Mouse (Mus musculus) liver, embryonic 16.5 days (tissue): ENCODE data around the gene Gm21903. TPM values are rescaled to one million over a fixed set of nuclear protein-coding genes. Genes with fewer than 3 reads are reported as not detected.
"Not testable (repeated sequence)": the region's sequence is repeated elsewhere in the genome, so short reads cannot be mapped to it uniquely, and the experiment has no call there.

ENCODE experiments used
- ATAC-seq: fragments of 200-750 bp; cut with Nextera tagmentation; 2 replicates; pipeline ENCODE4 v1.8.0; 2017; ENCODE audit warnings: low read depth, mild to moderate bottlenecking, moderate number of reproducible peaks, moderate library complexity
- H3K27ac ChIP-seq: fragments of 300-500 bp; sonication (generic); 2 replicates; pipeline ENCODE4 v1.5.1; 2014; ENCODE audit warnings: mild to moderate bottlenecking, low read length
- H3K27me3 ChIP-seq: fragments of 300-500 bp; sonication (generic); 2 replicates; pipeline ENCODE4 v1.6.1; 2014; ENCODE audit warnings: low read depth, low read length, mixed read lengths; ENCODE audit not compliant: control insufficient read depth, insufficient read depth
- H3K36me3 ChIP-seq: fragments of 300-500 bp; sonication (generic); 2 replicates; pipeline ENCODE4 v1.6.1; 2014; ENCODE audit warnings: mild to moderate bottlenecking; ENCODE audit not compliant: control insufficient read depth, insufficient read depth
- H3K4me1 ChIP-seq: fragments of 300-500 bp; sonication (generic); 2 replicates; pipeline ENCODE4 v1.6.1; 2014; ENCODE audit warnings: low read depth, low read length, mixed read lengths; ENCODE audit not compliant: control insufficient read depth
- H3K4me2 ChIP-seq: fragments of 300-500 bp; sonication (generic); 2 replicates; pipeline ENCODE4 v1.6.1; 2014; ENCODE audit warnings: low read depth, low read length, mixed read lengths
- H3K4me3 ChIP-seq: fragments of 300-500 bp; sonication (generic); 2 replicates; pipeline ENCODE4 v1.5.1; 2014; ENCODE audit warnings: low read depth, mild to moderate bottlenecking, low read length
- H3K9ac ChIP-seq: fragments of 300-500 bp; sonication (generic); 2 replicates; pipeline ENCODE4 v1.6.1; 2014; ENCODE audit warnings: low read depth, low read length
- H3K9me3 ChIP-seq: fragments of 300-500 bp; sonication (generic); replicated peaks from 2 replicates; pipeline ENCODE4 v1.6.1; 2016; ENCODE audit warnings: low read length; ENCODE audit not compliant: control insufficient read depth
- WGBS: fragments of 180-500 bp; shearing (Covaris S2); extraction: QIAGEN DNeasy Blood & Tissue Kit; methylation state at CpG from one replicate; pipeline ENCODE4 v1.1.7; 2014; ENCODE audit not compliant: insufficient replicate concordance; 5-methylcytosine and 5-hydroxymethylcytosine counted together
- polyA plus RNA-seq: library from polyadenylated mRNA; unstranded; fragments of >200 nt; fragmentation: Nextera tagmentation; extraction: Ambion mirVana; gene quantifications from 2 replicates; pipeline ENCODE4 v1.2.1, GENCODE M21; 2015

The Gm21903 gene
- polyA plus RNA-seq, result not detected in 2 replicates

GRCm38 (mm10) chr17:39043241-39043640, at the start of gene Gm21903:
Gene Gm21903, minus strand, starts transcription at chr17:39043341.
- Histone ChIP-seq H3K27me3 (no peaks in the 10 kb centered on the region), H3K9me3 (no peaks in the 10 kb centered on the region), H3K4me2 (no peak within 1 kb of the TSS), H3K36me3 (no peaks in the 10 kb centered on the region), H3K4me3 (no peak within 1 kb of the TSS), H3K27ac (no peak within 1 kb of the TSS), H3K9ac (no peak within 1 kb of the TSS), H3K4me1 (no peaks in the 10 kb centered on the region)
- ATAC-seq, result no peak

DNA sequence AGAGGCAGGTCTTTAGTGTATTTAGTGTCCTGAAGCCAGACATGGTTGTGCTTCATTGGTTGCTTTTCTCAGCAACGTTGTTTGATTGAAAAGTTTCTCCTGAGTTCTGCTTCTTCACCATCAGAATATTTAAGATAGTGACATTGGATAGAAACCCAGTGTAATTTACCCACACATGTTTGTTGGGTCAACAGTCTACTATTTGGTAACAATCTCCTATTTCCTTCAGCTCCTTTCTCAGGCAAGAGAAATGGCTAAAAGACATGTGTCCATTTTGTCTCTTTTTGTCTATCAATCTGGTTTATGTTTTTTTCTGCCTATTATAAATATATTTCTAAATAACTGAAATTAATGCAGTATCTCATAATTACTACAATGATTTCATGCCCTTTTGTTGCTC, 33.8 kb upstream of the Gm21903 start, which contains the start of gene Esp23:
Gene Esp23, minus strand, starts transcription at position 101 of the 400 bp plus-strand sequence.
- no peak within 1 kb of the TSS for H3K9ac ChIP-seq
- H3K4me3 ChIP-seq, result no peak within 1 kb of the TSS
- H3K36me3 ChIP-seq, result no peaks in the 10 kb centered on the region
- no peak for ATAC-seq
- no peaks in the 10 kb centered on the region for H3K27me3 ChIP-seq
- 38% methylated on average over 1 of the region's 1 CpGs for WGBS
- no peaks in the 10 kb centered on the region for H3K9me3 ChIP-seq
- no peak within 1 kb of the TSS for H3K4me2 ChIP-seq
- no peaks in the 10 kb centered on the region for H3K4me1 ChIP-seq
- no peak within 1 kb of the TSS for H3K27ac ChIP-seq

- Histone ChIP-seq H3K27me3 (no peaks in the 10 kb centered on the region), H3K9me3 (no peaks in the 10 kb centered on the region), H3K4me1 (no peaks in the 10 kb centered on the region), H3K4me3 (no peak overlapping the region), H3K27ac (no peak overlapping the region), H3K36me3 (no peaks in the 10 kb centered on the region), H3K9ac (no peak overlapping the region), H3K4me2 (no peak overlapping the region)
- no peak for ATAC-seq
Measured at GRCm38 (mm10) chr17:39063641-39064040, 20.5 kb upstream of the Gm21903 start.

- H3K9ac ChIP-seq, H3K9me3 ChIP-seq, H3K27me3 ChIP-seq, H3K4me2 ChIP-seq, H3K27ac ChIP-seq, ATAC-seq, H3K4me1 ChIP-seq, H3K4me3 ChIP-seq, H3K36me3 ChIP-seq: not testable (repeated sequence)
- 60% methylated on average over 3 of the region's 3 CpGs for WGBS
Measured at GRCm38 (mm10) chr17:39036395-39036794, 6.7 kb downstream of the Gm21903 start, which contains the start of gene Esp24. Gene Esp24, plus strand, starts transcription at chr17:39036695.

GRCm38 (mm10) chr17:39017184-39017583, 26.0 kb downstream of the Gm21903 start:
- H3K9me3 ChIP-seq, result no peaks in the 10 kb centered on the region
- ATAC-seq, result no peak
- H3K27ac ChIP-seq, result no peak overlapping the region
- no peaks in the 10 kb centered on the region for H3K27me3 ChIP-seq
- H3K4me1 ChIP-seq, result no peaks in the 10 kb centered on the region
- no peaks in the 10 kb centered on the region for H3K36me3 ChIP-seq
- no peak overlapping the region for H3K4me3 ChIP-seq
- 55% methylated on average over 14 of the region's 14 CpGs for WGBS
- H3K4me2 ChIP-seq, result no peak overlapping the region
- no peak overlapping the region for H3K9ac ChIP-seq

DNA sequence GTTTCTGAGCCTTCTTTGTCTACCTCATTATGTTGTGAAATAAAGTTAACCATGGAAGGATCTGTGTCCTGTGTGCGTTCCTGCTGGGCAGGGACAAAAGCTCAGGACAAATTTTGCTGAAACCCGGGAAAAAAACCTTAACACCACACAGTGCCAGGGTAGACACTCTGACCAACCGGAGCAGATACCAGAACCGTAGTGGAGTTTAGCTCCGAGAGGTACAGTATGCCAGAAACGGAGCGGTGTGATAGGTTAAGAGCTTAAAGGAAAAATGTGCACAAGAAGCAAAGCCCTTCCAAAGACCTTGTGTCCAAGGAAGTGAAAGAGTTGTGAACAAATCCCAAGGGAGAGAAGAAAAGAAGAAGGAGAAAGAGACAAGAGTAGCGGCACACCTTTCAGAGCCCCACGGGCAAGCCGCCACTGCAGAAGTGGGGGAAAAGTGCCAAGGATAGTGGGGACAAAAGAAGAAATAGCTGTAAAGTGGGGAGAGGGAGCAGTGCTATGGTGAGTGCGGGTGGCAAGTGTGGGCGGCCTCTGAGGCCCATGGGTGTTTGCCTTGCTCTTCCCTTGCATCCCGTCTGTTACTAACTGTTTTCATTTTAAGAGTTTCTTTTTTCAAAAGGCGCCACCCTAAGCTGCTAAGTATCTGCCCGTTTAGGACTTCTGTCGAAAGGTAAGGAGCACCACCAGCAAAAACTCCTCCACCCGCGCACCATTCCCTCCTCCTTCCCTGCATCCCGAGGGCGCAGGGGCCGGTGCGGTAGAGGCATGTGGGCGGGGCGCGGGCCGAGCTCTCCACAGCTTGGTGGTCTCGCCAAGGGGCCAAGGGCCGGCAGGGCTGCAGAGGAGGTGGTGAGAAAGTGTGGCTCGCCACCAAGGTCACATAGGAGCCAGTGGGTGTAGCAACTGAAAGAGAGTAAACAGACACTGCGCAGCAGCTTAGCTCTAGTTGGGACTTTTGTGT, 32.2 kb downstream of the Gm21903 start:
- peak overlapping the region; percentile 27; the same call in 1 of the 2 replicates for H3K4me3 ChIP-seq
- no peak for ATAC-seq
- peak overlapping the region; percentile 30 for H3K4me2 ChIP-seq
- H3K4me1 ChIP-seq, result no peaks in the 10 kb centered on the region
- no peak overlapping the region for H3K27ac ChIP-seq
- H3K27me3 ChIP-seq, result no peaks in the 10 kb centered on the region
- H3K9ac ChIP-seq, result no peak overlapping the region
- no peaks in the 10 kb centered on the region for H3K36me3 ChIP-seq
- no peaks in the 10 kb centered on the region; the same call in 1 of the 2 replicates for H3K9me3 ChIP-seq
- WGBS, result 32% methylated on average over 30 of the region's 30 CpGs

GRCm38 (mm10) chr17:39009846-39010245, 33.3 kb downstream of the Gm21903 start:
- 77% methylated on average over 1 of the region's 1 CpGs for WGBS

More at GRCm38 (mm10) chr17:39009846-39010245, 33.3 kb downstream of the Gm21903 start:
- no peak overlapping the region for H3K4me2 ChIP-seq
- no peaks in the 10 kb centered on the region for H3K36me3 ChIP-seq
- no peak overlapping the region for H3K4me3 ChIP-seq
- no peak overlapping the region for H3K27ac ChIP-seq
- no peaks in the 10 kb centered on the region for H3K27me3 ChIP-seq
- no peaks in the 10 kb centered on the region; the same call in 1 of the 2 replicates for H3K9me3 ChIP-seq
- H3K9ac ChIP-seq, result no peak overlapping the region
- no peaks in the 10 kb centered on the region for H3K4me1 ChIP-seq
- ATAC-seq, result no peak

Other genes starting within 250 kb of the Gm21903 start
- gene Esp24, start 6.6 kb downstream of the Gm21903 start, polyA plus RNA-seq, result not detected in 2 replicates
- gene Esp23, start 33.7 kb upstream of the Gm21903 start, polyA plus RNA-seq, result not detected in 2 replicates
- not detected in 2 replicates for gene Esp22, start 52.0 kb upstream of the Gm21903 start, polyA plus RNA-seq